Mouse (Mus musculus): ENCODE results near the gene Mcm7. TPM values are rescaled to one million over a fixed set of nuclear protein-coding genes. Genes with fewer than 3 reads are reported as not detected.
"Not testable (repeated sequence)": the region's sequence is repeated elsewhere in the genome, so short reads cannot be mapped to it uniquely, and the experiment has no call there.

Mcm7 gene
- 216 and 228 TPM in 2 replicates for polyA plus RNA-seq (2015; fragmentation: Nextera tagmentation; extraction: Ambion mirVana)

- H3K27ac ChIP-seq, result peak within 1 kb of the TSS; percentile 97
- peak; percentile 94 for ATAC-seq (ENCODE audit: borderline replicate concordance, extremely low read depth, low FRiP score, low TSS enrichment)
- peak within 1 kb of the TSS; percentile 88 for H3K9ac ChIP-seq
Observed at GRCm38 (mm10) chr5:138171695-138172491, at the start of gene Mcm7, which contains the start of gene Ap4m1. Mcm7 (minus strand) TSS chr5:138172422. Ap4m1 (plus strand) TSS chr5:138172002.

GRCm38 (mm10) chr5:138219864-138220263 is 47.6 kb upstream of the Mcm7 start:
- Histone ChIP-seq H3K4me2 (no peak overlapping the region), H3K4me3 (no peak overlapping the region), H3K9me3 (no peaks in the 10 kb centered on the region), H3K36me3 (no peaks in the 10 kb centered on the region), H3K27me3 (no peaks in the 10 kb centered on the region), H3K9ac (no peak overlapping the region), H3K4me1 (no peaks in the 10 kb centered on the region), H3K27ac (no peak overlapping the region)
- no peak for ATAC-seq (ENCODE audit: borderline replicate concordance, extremely low read depth, low FRiP score, low TSS enrichment)
- 38% methylated on average over 2 of the region's 2 CpGs for WGBS

More at GRCm38 (mm10) chr5:138171695-138172491, at the start of gene Mcm7, which contains the start of gene Ap4m1:
- H3K9me3 ChIP-seq, result no peaks in the 10 kb centered on the region
- H3K4me3 ChIP-seq, result peak within 1 kb of the TSS; percentile 82
- H3K4me2 ChIP-seq, result peak within 1 kb of the TSS; percentile 80
- H3K36me3 ChIP-seq, result peaks cover 59% of the 10 kb centered on the region
- no peaks in the 10 kb centered on the region for H3K27me3 ChIP-seq
- WGBS, result under 1% methylated on average over 54 of the region's 54 CpGs
- H3K4me1 ChIP-seq, result peaks cover 23% of the 10 kb centered on the region

GRCm38 (mm10) chr5:138216632-138217031 is 44.4 kb upstream of the Mcm7 start:
- not testable (repeated sequence) for ATAC-seq (ENCODE audit: borderline replicate concordance, extremely low read depth, low FRiP score, low TSS enrichment); H3K9ac ChIP-seq; H3K27ac ChIP-seq; H3K36me3 ChIP-seq; H3K4me3 ChIP-seq; H3K4me2 ChIP-seq; H3K27me3 ChIP-seq; H3K9me3 ChIP-seq; H3K4me1 ChIP-seq
- WGBS, result 91% methylated on average over 13 of the region's 13 CpGs

GRCm38 (mm10) chr5:138207873-138208272 is 35.7 kb upstream of the Mcm7 start:
- no peak overlapping the region for H3K4me3 ChIP-seq
- no peaks in the 10 kb centered on the region for H3K27me3 ChIP-seq
- H3K9me3 ChIP-seq, result no peaks in the 10 kb centered on the region
- no peak for ATAC-seq (ENCODE audit: borderline replicate concordance, extremely low read depth, low FRiP score, low TSS enrichment)
- H3K9ac ChIP-seq, result no peak overlapping the region
- H3K36me3 ChIP-seq, result no peaks in the 10 kb centered on the region
- 80% methylated on average over 4 of the region's 4 CpGs for WGBS
- H3K4me1 ChIP-seq, result no peaks in the 10 kb centered on the region
- no peak overlapping the region for H3K4me2 ChIP-seq
- H3K27ac ChIP-seq, result no peak overlapping the region

GRCm38 (mm10) chr5:138207253-138207652 is 35.0 kb upstream of the Mcm7 start:
- 72% methylated on average over 1 of the region's 1 CpGs for WGBS
- Histone ChIP-seq H3K27ac (no peak overlapping the region), H3K9ac (no peak overlapping the region), H3K4me2 (no peak overlapping the region), H3K9me3 (no peaks in the 10 kb centered on the region), H3K4me1 (no peaks in the 10 kb centered on the region), H3K27me3 (no peaks in the 10 kb centered on the region), H3K4me3 (no peak overlapping the region), H3K36me3 (no peaks in the 10 kb centered on the region)
- ATAC-seq (ENCODE audit: borderline replicate concordance, extremely low read depth, low FRiP score, low TSS enrichment), result no peak

- WGBS, result 84% methylated on average over 3 of the region's 3 CpGs
- Histone ChIP-seq H3K36me3 (no peaks in the 10 kb centered on the region), H3K4me3 (no peak overlapping the region), H3K9me3 (no peaks in the 10 kb centered on the region), H3K9ac (no peak overlapping the region), H3K27ac (no peak overlapping the region), H3K4me2 (no peak overlapping the region), H3K4me1 (no peaks in the 10 kb centered on the region), H3K27me3 (no peaks in the 10 kb centered on the region)
- ATAC-seq (ENCODE audit: borderline replicate concordance, extremely low read depth, low FRiP score, low TSS enrichment), result no peak
Observed at GRCm38 (mm10) chr5:138202086-138202485, 29.9 kb upstream of the Mcm7 start.

- Histone ChIP-seq H3K9me3 (no peaks in the 10 kb centered on the region), H3K27me3 (no peaks in the 10 kb centered on the region), H3K4me1 (no peaks in the 10 kb centered on the region), H3K4me3 (no peak overlapping the region), H3K4me2 (no peak overlapping the region), H3K9ac (no peak overlapping the region), H3K27ac (no peak overlapping the region), H3K36me3 (no peaks in the 10 kb centered on the region)
- ATAC-seq (ENCODE audit: borderline replicate concordance, extremely low read depth, low FRiP score, low TSS enrichment), result no peak
- 23% methylated on average over 1 of the region's 1 CpGs for WGBS
Observed at GRCm38 (mm10) chr5:138199576-138199975, 27.4 kb upstream of the Mcm7 start.

GRCm38 (mm10) chr5:138195463-138195862 is 23.2 kb upstream of the Mcm7 start:
- 68% methylated on average over 7 of the region's 7 CpGs for WGBS
- Histone ChIP-seq H3K9me3 (no peaks in the 10 kb centered on the region), H3K4me2 (peak overlapping the region; percentile 93), H3K4me1 (peaks cover 3% of the 10 kb centered on the region; the same call in 1 of the 2 replicates), H3K9ac (peak overlapping the region; percentile 79), H3K27ac (no peak overlapping the region), H3K4me3 (peak overlapping the region; percentile 72), H3K36me3 (peaks cover 7% of the 10 kb centered on the region; the same call in 1 of the 2 replicates), H3K27me3 (no peaks in the 10 kb centered on the region)
- ATAC-seq (ENCODE audit: borderline replicate concordance, extremely low read depth, low FRiP score, low TSS enrichment), result no peak

GRCm38 (mm10) chr5:138194755-138195345 is 22.6 kb upstream of the Mcm7 start:
- peak overlapping the region; percentile 93 for H3K4me2 ChIP-seq
- no peaks in the 10 kb centered on the region for H3K27me3 ChIP-seq
- no peaks in the 10 kb centered on the region for H3K9me3 ChIP-seq
- H3K4me3 ChIP-seq, result peak overlapping the region; percentile 72
- H3K36me3 ChIP-seq, result peaks cover 7% of the 10 kb centered on the region; the same call in 1 of the 2 replicates
- peak overlapping the region; percentile 82 for H3K27ac ChIP-seq
- under 1% methylated on average over 29 of the region's 29 CpGs for WGBS
- peak; percentile 63 for ATAC-seq (ENCODE audit: borderline replicate concordance, extremely low read depth, low FRiP score, low TSS enrichment)
- peak overlapping the region; percentile 79 for H3K9ac ChIP-seq
- peaks cover 3% of the 10 kb centered on the region; the same call in 1 of the 2 replicates for H3K4me1 ChIP-seq

GRCm38 (mm10) chr5:138193771-138194727 is 21.8 kb upstream of the Mcm7 start, which contains the start of gene Mblac1:
Mblac1 (plus strand) TSS chr5:138194314.
- no peaks in the 10 kb centered on the region for H3K27me3 ChIP-seq
- H3K4me1 ChIP-seq, result peaks cover 3% of the 10 kb centered on the region; the same call in 1 of the 2 replicates
- WGBS, result 7% methylated on average over 54 of the region's 54 CpGs
- H3K27ac ChIP-seq, result peak within 1 kb of the TSS; percentile 82
- no peaks in the 10 kb centered on the region for H3K9me3 ChIP-seq
- peak within 1 kb of the TSS; percentile 79 for H3K9ac ChIP-seq
- H3K4me3 ChIP-seq, result peak within 1 kb of the TSS; percentile 72
- peak; percentile 78 for ATAC-seq (ENCODE audit: borderline replicate concordance, extremely low read depth, low FRiP score, low TSS enrichment)
- peaks cover 7% of the 10 kb centered on the region; the same call in 1 of the 2 replicates for H3K36me3 ChIP-seq
- H3K4me2 ChIP-seq, result peak within 1 kb of the TSS; percentile 93

GRCm38 (mm10) chr5:138187661-138188306 is 15.6 kb upstream of the Mcm7 start:
- WGBS, result 0% methylated on average over 10 of the region's 10 CpGs
- Histone ChIP-seq H3K4me3 (peak overlapping the region; percentile 67), H3K27me3 (no peaks in the 10 kb centered on the region), H3K4me1 (peaks cover 17% of the 10 kb centered on the region), H3K4me2 (peak overlapping the region; percentile 62), H3K9me3 (no peaks in the 10 kb centered on the region), H3K9ac (peak overlapping the region; percentile 66), H3K27ac (peak overlapping the region; percentile 38), H3K36me3 (peaks cover 14% of the 10 kb centered on the region; the same call in 1 of the 2 replicates)
- ATAC-seq (ENCODE audit: borderline replicate concordance, extremely low read depth, low FRiP score, low TSS enrichment), result peak; percentile 82; the same call in 1 of the 2 replicates
